Mouse (Mus musculus): Measurements from ENCODE around the gene Hadhb. TPM values are rescaled to one million over a fixed set of nuclear protein-coding genes. Genes with fewer than 3 reads are reported as not detected.

Gene Hadhb
- polyA plus RNA-seq, 1 experiment from 2014 or later, result 194 TPM

- H3K27ac ChIP-seq (ENCODE audit: low read length), result no peak overlapping the region
- H3K27me3 ChIP-seq (ENCODE audit: insufficient read depth, low read length), result no peaks in the 10 kb centered on the region
- H3K4me2 ChIP-seq (replicated peaks; ENCODE audit: low read depth, low read length), result no peak overlapping the region
- no peak overlapping the region for H3K4me3 ChIP-seq (ENCODE audit: low read length)
- H3K9me3 ChIP-seq (ENCODE audit: low read length), result no peaks in the 10 kb centered on the region
- no peak for ATAC-seq (ENCODE audit: low FRiP score, low TSS enrichment)
- no peaks in the 10 kb centered on the region for H3K4me1 ChIP-seq (ENCODE audit: insufficient read depth, low read length)
- peaks cover 81% of the 10 kb centered on the region for H3K36me3 ChIP-seq (ENCODE audit: insufficient read depth, low read length)
- no peak overlapping the region for H3K9ac ChIP-seq (replicated peaks; ENCODE audit: low read length)
- 81% methylated on average over 7 of the region's 7 CpGs for WGBS
Measured at GRCm38 (mm10) chr5:30126756-30127155, 28.3 kb upstream of the Hadhb start.

GRCm38 (mm10) chr5:30127921-30128597 is 27.0 kb upstream of the Hadhb start:
- Histone ChIP-seq H3K4me1 (ENCODE audit: insufficient read depth, low read length) (no peaks in the 10 kb centered on the region), H3K9ac (replicated peaks; ENCODE audit: low read length) (no peak overlapping the region), H3K4me2 (replicated peaks; ENCODE audit: low read depth, low read length) (no peak overlapping the region), H3K9me3 (ENCODE audit: low read length) (no peaks in the 10 kb centered on the region), H3K4me3 (ENCODE audit: low read length) (no peak overlapping the region), H3K36me3 (ENCODE audit: insufficient read depth, low read length) (peaks cover 79% of the 10 kb centered on the region), H3K27ac (ENCODE audit: low read length) (no peak overlapping the region), H3K27me3 (ENCODE audit: insufficient read depth, low read length) (no peaks in the 10 kb centered on the region)
- 91% methylated on average over 13 of the region's 13 CpGs for WGBS
- ATAC-seq (ENCODE audit: low FRiP score, low TSS enrichment), result no peak

GRCm38 (mm10) chr5:30128680-30129079 is 26.4 kb upstream of the Hadhb start:
- WGBS, result 94% methylated on average over 6 of the region's 6 CpGs

GRCm38 (mm10) chr5:30131246-30131645 is 23.8 kb upstream of the Hadhb start:
- H3K4me3 ChIP-seq (ENCODE audit: low read length), result no peak overlapping the region
- no peak for ATAC-seq (ENCODE audit: low FRiP score, low TSS enrichment)
- no peaks in the 10 kb centered on the region for H3K4me1 ChIP-seq (ENCODE audit: insufficient read depth, low read length)
- peaks cover 62% of the 10 kb centered on the region for H3K36me3 ChIP-seq (ENCODE audit: insufficient read depth, low read length)
- 58% methylated on average over 4 of the region's 4 CpGs for WGBS
- H3K4me2 ChIP-seq (replicated peaks; ENCODE audit: low read depth, low read length), result no peak overlapping the region
- H3K9ac ChIP-seq (replicated peaks; ENCODE audit: low read length), result no peak overlapping the region
- no peaks in the 10 kb centered on the region for H3K9me3 ChIP-seq (ENCODE audit: low read length)
- no peaks in the 10 kb centered on the region for H3K27me3 ChIP-seq (ENCODE audit: insufficient read depth, low read length)
- H3K27ac ChIP-seq (ENCODE audit: low read length), result no peak overlapping the region

More at GRCm38 (mm10) chr5:30128680-30129079, 26.4 kb upstream of the Hadhb start:
- no peak for ATAC-seq (ENCODE audit: low FRiP score, low TSS enrichment)
- H3K4me3 ChIP-seq (ENCODE audit: low read length), result no peak overlapping the region
- no peak overlapping the region for H3K4me2 ChIP-seq (replicated peaks; ENCODE audit: low read depth, low read length)
- H3K9ac ChIP-seq (replicated peaks; ENCODE audit: low read length), result no peak overlapping the region
- peaks cover 78% of the 10 kb centered on the region for H3K36me3 ChIP-seq (ENCODE audit: insufficient read depth, low read length)
- no peaks in the 10 kb centered on the region for H3K4me1 ChIP-seq (ENCODE audit: insufficient read depth, low read length)
- no peak overlapping the region for H3K27ac ChIP-seq (ENCODE audit: low read length)
- no peaks in the 10 kb centered on the region for H3K9me3 ChIP-seq (ENCODE audit: low read length)
- H3K27me3 ChIP-seq (ENCODE audit: insufficient read depth, low read length), result no peaks in the 10 kb centered on the region

- no peak overlapping the region for H3K4me2 ChIP-seq (replicated peaks; ENCODE audit: low read depth, low read length)
- H3K36me3 ChIP-seq (ENCODE audit: insufficient read depth, low read length), result peaks cover 58% of the 10 kb centered on the region
Measured at GRCm38 (mm10) chr5:30132173-30132572, 22.9 kb upstream of the Hadhb start.

GRCm38 (mm10) chr5:30135711-30136231 is 19.3 kb upstream of the Hadhb start:
- Histone ChIP-seq H3K4me2 (replicated peaks; ENCODE audit: low read depth, low read length) (no peak overlapping the region), H3K4me3 (ENCODE audit: low read length) (no peak overlapping the region), H3K9me3 (ENCODE audit: low read length) (no peaks in the 10 kb centered on the region), H3K4me1 (ENCODE audit: insufficient read depth, low read length) (no peaks in the 10 kb centered on the region), H3K9ac (replicated peaks; ENCODE audit: low read length) (no peak overlapping the region), H3K36me3 (ENCODE audit: insufficient read depth, low read length) (peaks cover 41% of the 10 kb centered on the region), H3K27ac (ENCODE audit: low read length) (no peak overlapping the region), H3K27me3 (ENCODE audit: insufficient read depth, low read length) (no peaks in the 10 kb centered on the region)
- 93% methylated on average over 11 of the region's 11 CpGs for WGBS
- no peak for ATAC-seq (ENCODE audit: low FRiP score, low TSS enrichment)

More at GRCm38 (mm10) chr5:30132173-30132572, 22.9 kb upstream of the Hadhb start:
- Histone ChIP-seq H3K9me3 (ENCODE audit: low read length) (no peaks in the 10 kb centered on the region), H3K9ac (replicated peaks; ENCODE audit: low read length) (no peak overlapping the region), H3K4me3 (ENCODE audit: low read length) (no peak overlapping the region), H3K4me1 (ENCODE audit: insufficient read depth, low read length) (no peaks in the 10 kb centered on the region), H3K27me3 (ENCODE audit: insufficient read depth, low read length) (no peaks in the 10 kb centered on the region), H3K27ac (ENCODE audit: low read length) (no peak overlapping the region)
- no peak for ATAC-seq (ENCODE audit: low FRiP score, low TSS enrichment)
- WGBS, result 95% methylated on average over 2 of the region's 2 CpGs

GRCm38 (mm10) chr5:30137271-30137670 is 17.8 kb upstream of the Hadhb start:
- ATAC-seq (ENCODE audit: low FRiP score, low TSS enrichment), result no peak
- Histone ChIP-seq H3K27ac (ENCODE audit: low read length) (no peak overlapping the region), H3K4me1 (ENCODE audit: insufficient read depth, low read length) (no peaks in the 10 kb centered on the region), H3K27me3 (ENCODE audit: insufficient read depth, low read length) (no peaks in the 10 kb centered on the region), H3K4me3 (ENCODE audit: low read length) (no peak overlapping the region), H3K4me2 (replicated peaks; ENCODE audit: low read depth, low read length) (no peak overlapping the region), H3K36me3 (ENCODE audit: insufficient read depth, low read length) (peaks cover 40% of the 10 kb centered on the region), H3K9ac (replicated peaks; ENCODE audit: low read length) (no peak overlapping the region), H3K9me3 (ENCODE audit: low read length) (no peaks in the 10 kb centered on the region)
- 94% methylated on average over 9 of the region's 9 CpGs for WGBS

GRCm38 (mm10) chr5:30138193-30138592 is 16.9 kb upstream of the Hadhb start:
- no peaks in the 10 kb centered on the region for H3K4me1 ChIP-seq (ENCODE audit: insufficient read depth, low read length)
- WGBS, result 87% methylated on average over 4 of the region's 4 CpGs
- no peak for ATAC-seq (ENCODE audit: low FRiP score, low TSS enrichment)
- H3K4me3 ChIP-seq (ENCODE audit: low read length), result no peak overlapping the region
- H3K9me3 ChIP-seq (ENCODE audit: low read length), result no peaks in the 10 kb centered on the region
- H3K9ac ChIP-seq (replicated peaks; ENCODE audit: low read length), result no peak overlapping the region
- peaks cover 36% of the 10 kb centered on the region for H3K36me3 ChIP-seq (ENCODE audit: insufficient read depth, low read length)
- H3K4me2 ChIP-seq (replicated peaks; ENCODE audit: low read depth, low read length), result no peak overlapping the region
- no peaks in the 10 kb centered on the region for H3K27me3 ChIP-seq (ENCODE audit: insufficient read depth, low read length)
- no peak overlapping the region for H3K27ac ChIP-seq (ENCODE audit: low read length)

- H3K36me3 ChIP-seq (ENCODE audit: insufficient read depth, low read length), result peaks cover 40% of the 10 kb centered on the region
- H3K27me3 ChIP-seq (ENCODE audit: insufficient read depth, low read length), result no peaks in the 10 kb centered on the region
- no peak for ATAC-seq (ENCODE audit: low FRiP score, low TSS enrichment)
- no peaks in the 10 kb centered on the region for H3K9me3 ChIP-seq (ENCODE audit: low read length)
- WGBS, result 94% methylated on average over 6 of the region's 6 CpGs
- H3K4me2 ChIP-seq (replicated peaks; ENCODE audit: low read depth, low read length), result no peak overlapping the region
- H3K9ac ChIP-seq (replicated peaks; ENCODE audit: low read length), result no peak overlapping the region
- H3K4me1 ChIP-seq (ENCODE audit: insufficient read depth, low read length), result peaks cover 5% of the 10 kb centered on the region; the same call in 1 of the 2 replicates
- H3K27ac ChIP-seq (ENCODE audit: low read length), result no peak overlapping the region
- no peak overlapping the region for H3K4me3 ChIP-seq (ENCODE audit: low read length)
Measured at GRCm38 (mm10) chr5:30146526-30146925, 8.5 kb upstream of the Hadhb start.

GRCm38 (mm10) chr5:30148133-30148920 is 6.7 kb upstream of the Hadhb start:
- Histone ChIP-seq H3K27me3 (ENCODE audit: insufficient read depth, low read length) (no peaks in the 10 kb centered on the region), H3K9me3 (ENCODE audit: low read length) (no peaks in the 10 kb centered on the region), H3K36me3 (ENCODE audit: insufficient read depth, low read length) (peaks cover 31% of the 10 kb centered on the region), H3K4me2 (replicated peaks; ENCODE audit: low read depth, low read length) (no peak overlapping the region), H3K4me1 (ENCODE audit: insufficient read depth, low read length) (peaks cover 6% of the 10 kb centered on the region; the same call in 1 of the 2 replicates), H3K9ac (replicated peaks; ENCODE audit: low read length) (no peak overlapping the region), H3K4me3 (ENCODE audit: low read length) (no peak overlapping the region), H3K27ac (ENCODE audit: low read length) (no peak overlapping the region)
- no peak for ATAC-seq (ENCODE audit: low FRiP score, low TSS enrichment)
- 83% methylated on average over 5 of the region's 5 CpGs for WGBS

Data from kidney, embryonic 16.5 days (tissue).